Mouse (Mus musculus): ENCODE results near the gene Atg4d. TPM values are rescaled to one million over a fixed set of nuclear protein-coding genes. Genes with fewer than 3 reads are reported as not detected.
A peak's percentile ranks its signal among the peaks of the same experiment; 100 is the strongest.

The Atg4d gene
- polyA plus RNA-seq, 1 experiment, result 40.3 TPM

DNA sequence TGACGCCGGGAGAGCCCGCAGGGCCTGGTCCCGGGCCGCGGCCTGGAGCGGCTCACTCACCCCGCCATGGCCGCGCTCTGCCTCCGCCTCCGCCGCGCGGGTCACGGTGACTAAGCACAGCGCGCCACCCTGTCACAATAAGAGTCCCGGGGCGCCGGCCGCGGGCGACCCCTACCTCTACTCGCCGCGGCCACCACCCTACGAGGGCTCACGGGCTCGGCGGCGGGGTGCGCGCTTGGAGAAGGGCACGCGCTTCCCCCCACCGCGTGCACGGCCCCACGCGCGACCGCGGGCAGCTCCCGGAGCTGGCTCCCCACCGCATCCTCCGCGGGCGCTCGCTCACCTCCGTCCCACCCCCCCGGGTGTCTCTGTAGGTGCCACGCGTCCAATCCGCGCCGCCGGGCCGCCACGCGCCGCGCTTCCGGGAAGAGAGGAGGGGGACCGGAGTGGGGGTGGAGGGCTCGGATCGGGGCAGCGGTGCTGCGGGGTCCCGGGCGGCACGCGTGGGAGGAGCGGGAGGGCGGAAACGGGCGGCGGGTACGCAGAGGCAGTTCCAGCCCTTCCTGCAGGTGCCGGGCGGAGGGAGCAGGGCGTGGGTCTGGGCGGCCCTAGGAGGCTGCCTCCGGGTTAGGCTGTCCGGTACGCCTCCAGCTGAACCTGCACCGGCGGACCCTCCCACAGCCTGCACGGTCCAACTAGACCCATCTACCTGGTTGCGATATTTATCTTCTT is 26.2 kb upstream of the Atg4d start, which contains the start of gene Keap1:
Gene Keap1, minus strand, starts transcription at position 629 of the 732 bp plus-strand sequence.
- TF ChIP-seq POLR2A (IDR thresholded peaks at IDR 0.05; ENCODE audit: extremely low read depth, insufficient read depth, low read length) (0 out of 2 replicates have a peak, but pooled peaks have one; percentile 35), CTCF (IDR thresholded peaks at IDR 0.05; ENCODE audit: extremely low read depth, insufficient read depth, low read length) (no peak)
- Histone ChIP-seq H3K27ac (ENCODE audit: insufficient read depth, low read length) (peak within 1 kb of the TSS; percentile 98), H3K4me1 (ENCODE audit: control insufficient read depth, insufficient read depth, low read length) (peaks cover 4% of the 10 kb centered on the region), H3K4me3 (ENCODE audit: insufficient read depth, low read length) (peak within 1 kb of the TSS; percentile 92)

DNA sequence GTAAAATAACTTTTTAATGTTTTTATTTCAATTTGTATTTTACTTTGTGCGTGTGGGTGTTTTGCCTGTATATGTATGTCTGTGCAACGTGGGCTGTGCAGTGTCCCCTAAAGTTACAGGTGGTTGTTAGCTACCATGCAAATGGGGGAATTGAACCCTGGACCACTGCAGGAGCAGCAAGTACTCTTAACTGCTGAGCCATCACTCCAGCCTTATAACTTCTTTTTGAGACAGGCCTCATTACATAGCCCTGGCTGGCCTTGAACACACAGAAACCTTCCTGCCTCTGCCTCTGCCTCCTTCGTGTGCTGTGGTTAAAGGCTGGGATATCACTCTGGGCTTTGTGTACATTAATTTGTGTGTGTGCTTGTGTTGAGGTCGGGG is 25.6 kb upstream of the Atg4d start:
- H3K27ac ChIP-seq (ENCODE audit: insufficient read depth, low read length), result no peak overlapping the region
- TF ChIP-seq POLR2A (IDR thresholded peaks at IDR 0.05; ENCODE audit: extremely low read depth, insufficient read depth, low read length) (no peak), CTCF (IDR thresholded peaks at IDR 0.05; ENCODE audit: extremely low read depth, insufficient read depth, low read length) (no peak)

DNA sequence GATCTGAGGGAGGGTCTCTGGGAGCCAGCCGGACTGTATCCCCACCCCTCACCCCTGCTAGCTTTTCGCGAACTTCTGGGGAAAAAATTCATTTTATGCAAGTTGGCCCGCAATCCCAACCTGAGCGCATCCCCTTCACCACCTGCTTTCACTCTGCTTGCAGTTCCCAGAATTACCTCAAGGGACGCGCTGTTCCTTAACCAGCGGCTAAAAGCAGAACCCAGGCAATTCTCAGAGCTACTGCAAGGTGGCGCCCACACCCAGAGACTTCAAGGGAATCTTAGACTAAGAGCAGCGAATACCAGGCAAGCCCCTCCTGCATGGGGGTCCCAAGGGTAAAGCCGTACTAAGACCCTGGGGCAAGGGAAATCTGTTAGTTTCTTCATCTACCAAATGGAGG is 23.8 kb upstream of the Atg4d start:
- Histone ChIP-seq H3K4me1 (ENCODE audit: control insufficient read depth, insufficient read depth, low read length) (peaks cover 4% of the 10 kb centered on the region), H3K27ac (ENCODE audit: insufficient read depth, low read length) (no peak overlapping the region), H3K4me3 (ENCODE audit: insufficient read depth, low read length) (no peak overlapping the region)
- TF ChIP-seq CTCF (IDR thresholded peaks at IDR 0.05; ENCODE audit: extremely low read depth, insufficient read depth, low read length) (peak; percentile 99), POLR2A (IDR thresholded peaks at IDR 0.05; ENCODE audit: extremely low read depth, insufficient read depth, low read length) (no peak)

More for the DNA sequence above, 25.6 kb upstream of the Atg4d start:
- H3K4me1 ChIP-seq (ENCODE audit: control insufficient read depth, insufficient read depth, low read length), result peaks cover 4% of the 10 kb centered on the region
- H3K4me3 ChIP-seq (ENCODE audit: insufficient read depth, low read length), result peak overlapping the region; percentile 92

DNA sequence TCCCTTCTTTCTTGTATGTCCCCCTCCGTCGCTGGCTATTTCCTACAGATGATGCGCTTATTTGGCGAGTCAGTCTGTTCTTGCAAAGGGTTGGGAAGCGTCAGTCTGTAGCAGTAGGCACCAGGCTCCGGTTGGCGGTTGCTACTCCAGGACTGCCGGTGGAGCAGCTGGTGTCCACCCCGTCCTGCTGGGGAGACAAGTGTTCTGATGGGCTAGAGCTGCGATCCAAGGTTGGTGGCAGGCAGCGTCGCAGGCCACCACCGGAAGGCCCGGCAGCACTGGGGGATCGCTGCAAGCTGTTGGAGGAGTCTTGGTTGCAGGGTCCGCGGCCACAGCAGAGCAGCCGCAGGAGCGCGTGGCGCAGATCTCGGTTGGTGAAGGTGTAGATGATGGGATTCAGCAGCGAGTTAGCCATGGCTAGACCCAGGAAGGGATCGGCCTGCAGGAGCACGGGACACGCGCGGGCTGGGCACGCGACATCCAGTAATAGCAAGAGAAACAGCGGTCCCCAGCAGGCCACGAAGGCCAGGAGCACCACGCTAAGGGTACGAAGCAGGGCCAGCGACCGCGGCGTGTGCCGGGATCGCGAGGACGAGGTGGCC is 21.2 kb upstream of the Atg4d start:
- TF ChIP-seq CTCF (IDR thresholded peaks at IDR 0.05; ENCODE audit: extremely low read depth, insufficient read depth, low read length), result no peak
- no peak for TF ChIP-seq POLR2A (IDR thresholded peaks at IDR 0.05; ENCODE audit: extremely low read depth, insufficient read depth, low read length)
- peak overlapping the region; percentile 33 for H3K4me3 ChIP-seq (ENCODE audit: insufficient read depth, low read length)
- H3K4me1 ChIP-seq (ENCODE audit: control insufficient read depth, insufficient read depth, low read length), result no peaks in the 10 kb centered on the region; the same call in 1 of the 2 replicates
- H3K27ac ChIP-seq (ENCODE audit: insufficient read depth, low read length), result no peak overlapping the region

DNA sequence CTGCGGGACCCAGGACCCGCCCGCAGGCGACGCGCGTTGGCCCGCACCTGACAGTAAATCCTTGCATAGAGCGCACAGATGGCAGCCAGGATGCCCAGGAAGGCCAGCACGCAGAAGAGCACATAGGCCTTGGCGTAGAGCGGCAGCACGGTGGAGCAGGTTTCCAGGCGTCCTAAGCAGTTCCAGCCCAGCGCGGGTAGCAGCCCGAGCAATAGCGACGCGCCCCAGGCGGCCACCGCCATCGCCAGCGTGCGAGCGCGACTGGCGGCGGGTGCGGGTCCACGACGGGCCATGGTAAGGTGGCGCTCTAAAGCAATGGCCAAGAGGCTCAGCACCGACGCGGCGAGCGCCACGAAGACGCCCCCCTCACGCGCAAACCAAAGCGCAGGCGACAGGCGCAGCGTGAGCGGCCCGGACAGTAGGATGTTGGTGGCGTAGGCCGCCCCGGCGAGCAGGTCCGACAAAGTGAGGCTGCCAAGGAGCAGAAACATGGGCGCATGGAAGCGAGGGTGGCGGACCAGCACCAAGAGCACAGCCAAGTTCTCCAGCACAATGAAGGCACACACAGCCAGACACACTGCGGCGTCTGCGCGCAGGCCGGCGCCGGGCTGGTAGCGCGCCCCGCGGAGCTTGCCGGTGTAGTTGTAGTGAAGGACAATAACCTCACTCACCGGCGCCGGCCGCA is 20.5 kb upstream of the Atg4d start:
- H3K27ac ChIP-seq (ENCODE audit: insufficient read depth, low read length), result no peak overlapping the region
- H3K4me1 ChIP-seq (ENCODE audit: control insufficient read depth, insufficient read depth, low read length), result no peaks in the 10 kb centered on the region; the same call in 1 of the 2 replicates
- TF ChIP-seq CTCF (IDR thresholded peaks at IDR 0.05; ENCODE audit: extremely low read depth, insufficient read depth, low read length) (no peak), POLR2A (IDR thresholded peaks at IDR 0.05; ENCODE audit: extremely low read depth, insufficient read depth, low read length) (no peak)
- H3K4me3 ChIP-seq (ENCODE audit: insufficient read depth, low read length), result peak overlapping the region; percentile 33

DNA sequence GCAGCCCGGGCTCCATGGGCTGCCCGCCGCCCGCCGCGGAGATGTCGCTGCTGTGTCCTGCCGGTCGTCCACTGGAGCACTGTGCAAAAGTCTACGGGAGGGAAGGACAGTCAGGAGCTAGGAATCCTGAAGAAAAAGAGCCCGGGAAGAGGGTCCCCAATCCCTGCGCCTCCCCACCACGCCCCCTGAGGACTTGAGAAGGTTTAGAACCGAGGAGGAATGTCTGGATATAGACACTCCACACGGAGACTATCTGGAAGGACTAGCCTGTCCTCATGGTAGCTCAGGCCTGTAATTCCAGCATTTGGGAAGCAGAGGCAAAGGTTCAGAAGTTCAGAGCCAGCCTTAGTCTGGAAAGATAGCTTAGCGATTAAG is 20.0 kb upstream of the Atg4d start:
- H3K27ac ChIP-seq (ENCODE audit: insufficient read depth, low read length), result no peak overlapping the region
- H3K4me3 ChIP-seq (ENCODE audit: insufficient read depth, low read length), result peak overlapping the region; percentile 33; the same call in 1 of the 2 replicates
- H3K4me1 ChIP-seq (ENCODE audit: control insufficient read depth, insufficient read depth, low read length), result no peaks in the 10 kb centered on the region; the same call in 1 of the 2 replicates
- no peak for TF ChIP-seq POLR2A (IDR thresholded peaks at IDR 0.05; ENCODE audit: extremely low read depth, insufficient read depth, low read length)
- TF ChIP-seq CTCF (IDR thresholded peaks at IDR 0.05; ENCODE audit: extremely low read depth, insufficient read depth, low read length), result no peak

DNA sequence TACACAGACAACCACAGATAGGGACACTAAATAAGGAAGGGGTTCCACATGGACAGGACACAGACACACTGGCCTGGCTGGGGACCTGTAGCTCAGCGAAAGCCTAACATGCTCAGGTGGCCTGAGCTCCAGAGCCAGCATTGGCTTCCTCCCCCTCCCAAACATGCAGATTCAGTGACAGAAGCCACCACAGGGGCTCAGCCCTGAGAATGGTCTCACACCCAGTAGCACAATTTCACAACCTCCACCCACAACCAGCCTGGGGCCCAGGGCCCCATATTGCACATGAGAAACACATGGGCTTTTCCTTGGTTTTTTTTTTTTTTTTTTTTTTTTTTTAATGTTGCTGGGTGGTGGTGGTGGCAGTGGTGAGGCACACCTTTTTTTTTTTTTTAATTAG is 18.8 kb upstream of the Atg4d start:
- Histone ChIP-seq H3K27ac (ENCODE audit: insufficient read depth, low read length) (no peak overlapping the region), H3K4me3 (ENCODE audit: insufficient read depth, low read length) (no peak overlapping the region), H3K4me1 (ENCODE audit: control insufficient read depth, insufficient read depth, low read length) (no peaks in the 10 kb centered on the region; the same call in 1 of the 2 replicates)
- no peak for TF ChIP-seq CTCF (IDR thresholded peaks at IDR 0.05; ENCODE audit: extremely low read depth, insufficient read depth, low read length)
- TF ChIP-seq POLR2A (IDR thresholded peaks at IDR 0.05; ENCODE audit: extremely low read depth, insufficient read depth, low read length), result no peak

DNA sequence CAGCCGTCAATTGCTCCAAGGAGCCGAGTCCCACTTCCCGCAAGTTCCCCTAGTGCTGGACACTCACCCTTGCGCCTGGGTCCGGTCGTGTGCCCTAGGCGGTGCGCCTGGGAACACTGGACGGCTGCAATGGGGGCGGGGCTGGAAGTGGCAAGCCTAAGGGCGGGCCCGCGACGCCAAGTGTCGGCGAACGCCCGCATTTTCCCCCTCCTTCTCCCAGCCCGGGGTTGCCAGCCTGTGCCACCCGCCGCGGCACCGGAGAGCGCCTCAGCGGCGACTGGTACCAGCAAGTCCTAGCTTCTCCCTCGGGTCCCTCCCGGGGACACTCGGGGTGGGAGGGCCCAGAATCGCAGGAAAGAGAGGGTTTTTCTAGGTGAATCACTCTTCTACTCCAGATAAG is 16.8 kb upstream of the Atg4d start, which contains the start of gene S1pr5:
Gene S1pr5, minus strand, starts transcription at position 118 of the 400 bp plus-strand sequence.
- Histone ChIP-seq H3K27ac (ENCODE audit: insufficient read depth, low read length) (peak within 1 kb of the TSS; percentile 96), H3K4me1 (ENCODE audit: control insufficient read depth, insufficient read depth, low read length) (no peaks in the 10 kb centered on the region; the same call in 1 of the 2 replicates), H3K4me3 (ENCODE audit: insufficient read depth, low read length) (peak within 1 kb of the TSS; percentile 9)
- TF ChIP-seq CTCF (IDR thresholded peaks at IDR 0.05; ENCODE audit: extremely low read depth, insufficient read depth, low read length), result no peak
- TF ChIP-seq POLR2A (IDR thresholded peaks at IDR 0.05; ENCODE audit: extremely low read depth, insufficient read depth, low read length), result no peak
